Mouse (Mus musculus): Measurements from ENCODE around the gene Rsph3b.
A peak's percentile ranks its signal among the peaks of the same experiment; 100 is the strongest.
"Not testable (repeated sequence)": the region's sequence is repeated elsewhere in the genome, so short reads cannot be mapped to it uniquely, and the experiment has no call there.

Gene Rsph3b

GRCm38 (mm10) chr17:6959543-6960259, 11.2 kb upstream of the Rsph3b start:
- not testable (repeated sequence) for DNase-seq (ENCODE audit: low read depth, low spot score)

- DNase-seq (ENCODE audit: low read depth, low spot score): not testable (repeated sequence)
Observed at GRCm38 (mm10) chr17:6958881-6959280, 10.4 kb upstream of the Rsph3b start.

- DNase-seq (ENCODE audit: low read depth, low spot score): peak; percentile 17
Observed at GRCm38 (mm10) chr17:6948769-6949228, 317 bp upstream of the Rsph3b start.

GRCm38 (mm10) chr17:6947637-6947983, 872 bp downstream of the Rsph3b start:
- not testable (repeated sequence) for DNase-seq (ENCODE audit: low read depth, low spot score)

- not testable (repeated sequence) for DNase-seq (ENCODE audit: low read depth, low spot score)
Observed at GRCm38 (mm10) chr17:6942560-6942959, 5.9 kb downstream of the Rsph3b start.

- not testable (repeated sequence) for DNase-seq (ENCODE audit: low read depth, low spot score)
Observed at GRCm38 (mm10) chr17:6931625-6932024, 16.9 kb downstream of the Rsph3b start.

GRCm38 (mm10) chr17:6920351-6920894, 28.1 kb downstream of the Rsph3b start:
- DNase-seq (ENCODE audit: low read depth, low spot score): not testable (repeated sequence)

- not testable (repeated sequence) for DNase-seq (ENCODE audit: low read depth, low spot score)
Observed at GRCm38 (mm10) chr17:6919388-6919787, 29.1 kb downstream of the Rsph3b start.

- DNase-seq (ENCODE audit: low read depth, low spot score): not testable (repeated sequence)
Observed at GRCm38 (mm10) chr17:6915282-6915681, 33.2 kb downstream of the Rsph3b start.

GRCm38 (mm10) chr17:6914066-6914465, 34.4 kb downstream of the Rsph3b start:
- not testable (repeated sequence) for DNase-seq (ENCODE audit: low read depth, low spot score)

GRCm38 (mm10) chr17:6900361-6900760, 48.1 kb downstream of the Rsph3b start:
- not testable (repeated sequence) for DNase-seq (ENCODE audit: low read depth, low spot score)

- DNase-seq (ENCODE audit: low read depth, low spot score): not testable (repeated sequence)
Observed at GRCm38 (mm10) chr17:6897996-6898562, 50.4 kb downstream of the Rsph3b start.

GRCm38 (mm10) chr17:6896756-6897155, 51.7 kb downstream of the Rsph3b start:
- no peak for DNase-seq (ENCODE audit: low read depth, low spot score)

GRCm38 (mm10) chr17:6893332-6893731, 55.1 kb downstream of the Rsph3b start:
- no peak for DNase-seq (ENCODE audit: low read depth, low spot score)

- DNase-seq (ENCODE audit: low read depth, low spot score): no peak
Observed at GRCm38 (mm10) chr17:6891966-6892934, 56.2 kb downstream of the Rsph3b start.

- no peak for DNase-seq (ENCODE audit: low read depth, low spot score)
Observed at GRCm38 (mm10) chr17:6886445-6886844, 62.0 kb downstream of the Rsph3b start.

- no peak for DNase-seq (ENCODE audit: low read depth, low spot score)
Observed at GRCm38 (mm10) chr17:6884531-6884930, 64.0 kb downstream of the Rsph3b start.

GRCm38 (mm10) chr17:6881306-6881705, 67.2 kb downstream of the Rsph3b start:
- DNase-seq (ENCODE audit: low read depth, low spot score): no peak

- DNase-seq (ENCODE audit: low read depth, low spot score): no peak
Observed at GRCm38 (mm10) chr17:6871421-6871820, 77.1 kb downstream of the Rsph3b start.

- DNase-seq (ENCODE audit: low read depth, low spot score): no peak
Observed at GRCm38 (mm10) chr17:6868810-6869209, 79.7 kb downstream of the Rsph3b start.

GRCm38 (mm10) chr17:6867740-6868139, 80.7 kb downstream of the Rsph3b start:
- no peak for DNase-seq (ENCODE audit: low read depth, low spot score)

GRCm38 (mm10) chr17:6866576-6866975, 81.9 kb downstream of the Rsph3b start:
- DNase-seq (ENCODE audit: low read depth, low spot score): no peak
